Comparison of ENCODE assay signal across 22 mouse cellular contexts in the genomic region with DNA sequence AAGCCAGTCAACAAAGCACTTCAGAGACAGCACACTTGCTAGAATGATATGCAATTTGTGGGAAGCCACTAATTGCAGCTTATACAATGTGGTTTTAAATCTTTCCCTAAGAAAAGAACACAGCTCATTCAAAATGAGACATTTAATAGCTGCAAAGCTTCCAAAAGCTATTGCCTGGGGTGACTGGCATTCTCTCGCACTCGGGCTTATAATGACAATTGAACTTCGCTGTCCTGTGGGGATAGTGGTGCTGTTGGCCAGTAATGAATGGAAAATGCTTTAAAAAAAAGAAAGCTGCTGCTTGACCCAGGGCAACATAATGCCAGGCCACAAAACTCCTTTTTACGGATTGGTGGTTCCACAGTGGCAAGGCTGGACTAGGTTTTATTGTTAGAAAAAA.
DNase-seq lines count a peak whose midpoint lies in the region; ATAC-seq and TF ChIP-seq lines count a peak whose summit lies in the region.
"Had no signal": no experiment of that assay in that cellular context is flagged by ENCODE, and none has a peak within 500 bp of the region (broad histone marks: within the 10 kb centered on the region; RNA-seq: fewer than 3 reads in every experiment).

No protein-coding gene starts in this region.

- WGBS in hindbrain, postnatal 0 days = 26% methylated on average over 4 of the region's 4 CpGs
- 25% methylated on average over 4 of the region's 4 CpGs for WGBS in hindbrain, embryonic 14.5 days
- 12% methylated on average over 4 of the region's 4 CpGs for WGBS in forebrain, embryonic 16.5 days

- no peaks in the 10 kb centered on the region for H3K27me3 ChIP-seq in hindbrain, postnatal 0 days (ENCODE audit: insufficient read depth, low read length)
- H3K27me3 ChIP-seq in hindbrain, embryonic 14.5 days (ENCODE audit: control insufficient read depth, insufficient read depth, low read length) = no peaks in the 10 kb centered on the region
- H3K27me3 ChIP-seq in forebrain, embryonic 16.5 days (replicated peaks; ENCODE audit: control insufficient read depth, insufficient read depth, low read length) = no peaks in the 10 kb centered on the region
- H3K27me3 ChIP-seq: megakaryocyte, embryonic 14.5 days had no signal

- H3K4me3 ChIP-seq in hindbrain, postnatal 0 days (ENCODE audit: low read length) = no peak overlapping the region
- no peak overlapping the region for H3K4me3 ChIP-seq in hindbrain, embryonic 14.5 days (replicated peaks; ENCODE audit: low read length)
- H3K4me3 ChIP-seq in forebrain, embryonic 16.5 days (replicated peaks; ENCODE audit: low read length) = no peak overlapping the region
- H3K4me3 ChIP-seq: heart, adult 2 months; megakaryocyte, embryonic 14.5 days had no signal

- H3K9ac ChIP-seq in hindbrain, postnatal 0 days (replicated peaks; ENCODE audit: low read length) = no peak overlapping the region
- no peak overlapping the region for H3K9ac ChIP-seq in hindbrain, embryonic 14.5 days
- H3K9ac ChIP-seq in forebrain, embryonic 16.5 days (replicated peaks; ENCODE audit: low read depth, low read length) = no peak overlapping the region

- no peak overlapping the region for H3K27ac ChIP-seq in hindbrain, postnatal 0 days
- H3K27ac ChIP-seq in hindbrain, embryonic 14.5 days = no peak overlapping the region
- H3K27ac ChIP-seq in forebrain, embryonic 16.5 days (ENCODE audit: low read length) = 0 out of 2 replicates have a peak overlapping the region, but pooled peaks have one; percentile 1
- H3K27ac ChIP-seq: heart, adult 2 months; stomach, postnatal 0 days had no signal

- no peak for ATAC-seq in hindbrain, postnatal 0 days
- no peak for ATAC-seq in hindbrain, embryonic 14.5 days (ENCODE audit: low FRiP score)
- peak; percentile 79 for ATAC-seq in forebrain, embryonic 16.5 days
- ATAC-seq: CD4-positive, CD25-positive, alpha-beta regulatory T cell, adult 4 months; inflammation-experienced regulatory T-cells, adult 6 months had no signal

- no peaks in the 10 kb centered on the region for H3K9me3 ChIP-seq in hindbrain, postnatal 0 days (ENCODE audit: low read length)
- no peaks in the 10 kb centered on the region for H3K9me3 ChIP-seq in hindbrain, embryonic 14.5 days (ENCODE audit: control insufficient read depth, low read length)
- peaks cover 3% of the 10 kb centered on the region; the same call in 1 of the 2 replicates for H3K9me3 ChIP-seq in forebrain, embryonic 16.5 days (ENCODE audit: control insufficient read depth, low read length)

- peak; percentile 16 for DNase-seq in embryo, embryonic 10.5 days (ENCODE audit: low spot score)
- no peak for DNase-seq in embryo, embryonic 10 days (ENCODE audit: low spot score)
- peak; percentile 34 for DNase-seq in hindbrain, postnatal 0 days (ENCODE audit: low spot score)
- DNase-seq in hindbrain, embryonic 14.5 days (ENCODE audit: low spot score) = no peak
- peak; percentile 71 for DNase-seq in Muller cell, postnatal 12 days (ENCODE audit: inconsistent ontology term)
- no peak for DNase-seq in yolk sac, embryonic 10.5 days (ENCODE audit: low spot score)
- no peak for DNase-seq in ovary, postnatal 36 days (ENCODE audit: low spot score)
- DNase-seq: cerebellum, adult 8-10 months; gastrocnemius, postnatal 10 days; heart, adult 2 months; heart, postnatal 36 days; kidney, adult 2 months; kidney, postnatal 10 days; lung, adult 18-20 months; lung, postnatal 14 days; right cerebral cortex, adult 18-20 months had no signal

- no peaks in the 10 kb centered on the region for H3K4me1 ChIP-seq in hindbrain, postnatal 0 days (ENCODE audit: insufficient read depth, low read length)
- H3K4me1 ChIP-seq in hindbrain, embryonic 14.5 days (replicated peaks; ENCODE audit: control insufficient read depth, insufficient read depth, low read length) = peaks cover 4% of the 10 kb centered on the region; the same call in 1 of the 2 replicates
- no peaks in the 10 kb centered on the region for H3K4me1 ChIP-seq in forebrain, embryonic 16.5 days (replicated peaks; ENCODE audit: control insufficient read depth, insufficient read depth, low read length)
- H3K4me1 ChIP-seq: megakaryocyte, embryonic 14.5 days had no signal

- TF ChIP-seq CTCF in hindbrain, postnatal 0 days (IDR thresholded peaks at IDR 0.05; ENCODE audit: low read depth) = no peak

- H3K36me3 ChIP-seq in hindbrain, postnatal 0 days (ENCODE audit: insufficient read depth, low read length) = no peaks in the 10 kb centered on the region
- no peaks in the 10 kb centered on the region for H3K36me3 ChIP-seq in hindbrain, embryonic 14.5 days (replicated peaks; ENCODE audit: control insufficient read depth, insufficient read depth)
- H3K36me3 ChIP-seq in forebrain, embryonic 16.5 days (ENCODE audit: control insufficient read depth, insufficient read depth) = no peaks in the 10 kb centered on the region

- no peak overlapping the region for H3K4me2 ChIP-seq in hindbrain, postnatal 0 days (ENCODE audit: low read depth, low read length)
- no peak overlapping the region for H3K4me2 ChIP-seq in hindbrain, embryonic 14.5 days (replicated peaks)
- H3K4me2 ChIP-seq in forebrain, embryonic 16.5 days (ENCODE audit: low read length) = no peak overlapping the region
- H3K4me2 ChIP-seq: liver, embryonic 11.5 days had no signal

Comparison
In these comparisons a context has a peak if more than half of its experiments do, and no peak if none do; other contexts are left out.
1. DNase-seq: peak in embryo, embryonic 10.5 days (single experiment), hindbrain, postnatal 0 days (single experiment) and Muller cell, postnatal 12 days (single experiment); none in embryo, embryonic 10 days (single experiment), hindbrain, embryonic 14.5 days (single experiment), yolk sac, embryonic 10.5 days (single experiment) and ovary, postnatal 36 days (single experiment).